Mouse (Mus musculus): Measurements from ENCODE around the gene Myom1. TPM values are rescaled to one million over a fixed set of nuclear protein-coding genes. Genes with fewer than 3 reads are reported as not detected.

The Myom1 gene
- polyA plus RNA-seq, 1 experiment from 2014 or later = 10.9 TPM

- H3K4me3 ChIP-seq = no peak overlapping the region
- no peaks in the 10 kb centered on the region for H3K9me3 ChIP-seq
- peaks cover 6% of the 10 kb centered on the region; the same call in 1 of the 2 replicates for H3K4me1 ChIP-seq
- WGBS = 74% methylated on average over 20 of the region's 20 CpGs
- H3K4me2 ChIP-seq = no peak overlapping the region
- H3K27me3 ChIP-seq = no peaks in the 10 kb centered on the region
- H3K9ac ChIP-seq = no peak overlapping the region
- ATAC-seq (ENCODE audit: borderline replicate concordance, extremely low read depth, low FRiP score, low TSS enrichment) = peak; percentile 53; the same call in 1 of the 2 replicates
- peaks cover 43% of the 10 kb centered on the region for H3K36me3 ChIP-seq
- H3K27ac ChIP-seq = no peak overlapping the region
These were observed 22.8 kb upstream of the Myom1 start for GRCm38 (mm10) chr17:70979345-70980223.

GRCm38 (mm10) chr17:70985501-70986354 lies 16.7 kb upstream of the Myom1 start:
- H3K9ac ChIP-seq = no peak overlapping the region
- WGBS = 75% methylated on average over 15 of the region's 15 CpGs
- no peak overlapping the region for H3K4me2 ChIP-seq
- no peaks in the 10 kb centered on the region for H3K9me3 ChIP-seq
- no peak for ATAC-seq (ENCODE audit: borderline replicate concordance, extremely low read depth, low FRiP score, low TSS enrichment)
- peaks cover 24% of the 10 kb centered on the region for H3K36me3 ChIP-seq
- peaks cover 28% of the 10 kb centered on the region for H3K4me1 ChIP-seq
- no peak overlapping the region for H3K27ac ChIP-seq
- H3K4me3 ChIP-seq = no peak overlapping the region
- no peaks in the 10 kb centered on the region for H3K27me3 ChIP-seq

- H3K36me3 ChIP-seq = peaks cover 22% of the 10 kb centered on the region
- no peak overlapping the region for H3K27ac ChIP-seq
- no peak overlapping the region for H3K4me2 ChIP-seq
- no peaks in the 10 kb centered on the region for H3K27me3 ChIP-seq
- H3K9ac ChIP-seq = no peak overlapping the region
- H3K4me3 ChIP-seq = no peak overlapping the region
- H3K4me1 ChIP-seq = peaks cover 32% of the 10 kb centered on the region
- 77% methylated on average over 6 of the region's 6 CpGs for WGBS
- H3K9me3 ChIP-seq = no peaks in the 10 kb centered on the region
- no peak for ATAC-seq (ENCODE audit: borderline replicate concordance, extremely low read depth, low FRiP score, low TSS enrichment)
These were observed 16.1 kb upstream of the Myom1 start for GRCm38 (mm10) chr17:70986355-70986740.

GRCm38 (mm10) chr17:70986831-70987660 lies 15.4 kb upstream of the Myom1 start:
- WGBS = 80% methylated on average over 15 of the region's 15 CpGs

GRCm38 (mm10) chr17:70988337-70988767 lies 14.1 kb upstream of the Myom1 start:
- H3K27me3 ChIP-seq = no peaks in the 10 kb centered on the region
- 0 out of 2 replicates have a peak overlapping the region, but pooled peaks have one; percentile 37 for H3K27ac ChIP-seq
- peaks cover 16% of the 10 kb centered on the region for H3K36me3 ChIP-seq
- WGBS = 64% methylated on average over 12 of the region's 12 CpGs
- no peak for ATAC-seq (ENCODE audit: borderline replicate concordance, extremely low read depth, low FRiP score, low TSS enrichment)
- peaks cover 51% of the 10 kb centered on the region for H3K4me1 ChIP-seq
- no peaks in the 10 kb centered on the region for H3K9me3 ChIP-seq
- H3K9ac ChIP-seq = no peak overlapping the region
- no peak overlapping the region for H3K4me3 ChIP-seq
- H3K4me2 ChIP-seq = peak overlapping the region; percentile 70

More at GRCm38 (mm10) chr17:70986831-70987660, 15.4 kb upstream of the Myom1 start:
- Histone ChIP-seq H3K4me3 (no peak overlapping the region), H3K4me1 (peaks cover 39% of the 10 kb centered on the region), H3K27ac (no peak overlapping the region), H3K36me3 (peaks cover 15% of the 10 kb centered on the region), H3K4me2 (no peak overlapping the region), H3K9me3 (no peaks in the 10 kb centered on the region), H3K9ac (no peak overlapping the region), H3K27me3 (no peaks in the 10 kb centered on the region)
- no peak for ATAC-seq (ENCODE audit: borderline replicate concordance, extremely low read depth, low FRiP score, low TSS enrichment)

- Histone ChIP-seq H3K27me3 (no peaks in the 10 kb centered on the region), H3K36me3 (peaks cover 15% of the 10 kb centered on the region), H3K4me1 (peaks cover 61% of the 10 kb centered on the region), H3K9me3 (no peaks in the 10 kb centered on the region), H3K9ac (peak overlapping the region; percentile 82; the same call in 1 of the 2 replicates), H3K27ac (peak overlapping the region; percentile 99), H3K4me2 (peak overlapping the region; percentile 70), H3K4me3 (peak overlapping the region; percentile 80)
- 27% methylated on average over 8 of the region's 8 CpGs for WGBS
- no peak for ATAC-seq (ENCODE audit: borderline replicate concordance, extremely low read depth, low FRiP score, low TSS enrichment)
These were observed 13.0 kb upstream of the Myom1 start for GRCm38 (mm10) chr17:70989430-70989829.

GRCm38 (mm10) chr17:70989991-70990390 lies 12.4 kb upstream of the Myom1 start:
- peak overlapping the region; percentile 82 for H3K9ac ChIP-seq
- no peaks in the 10 kb centered on the region for H3K9me3 ChIP-seq
- ATAC-seq (ENCODE audit: borderline replicate concordance, extremely low read depth, low FRiP score, low TSS enrichment) = peak; percentile 48; the same call in 1 of the 2 replicates
- H3K27ac ChIP-seq = peak overlapping the region; percentile 99
- peak overlapping the region; percentile 70 for H3K4me2 ChIP-seq
- H3K4me1 ChIP-seq = peaks cover 67% of the 10 kb centered on the region
- no peaks in the 10 kb centered on the region for H3K27me3 ChIP-seq
- H3K4me3 ChIP-seq = peak overlapping the region; percentile 80
- under 1% methylated on average over 24 of the region's 24 CpGs for WGBS
- H3K36me3 ChIP-seq = peaks cover 19% of the 10 kb centered on the region

- peak overlapping the region; percentile 99 for H3K27ac ChIP-seq
- ATAC-seq (ENCODE audit: borderline replicate concordance, extremely low read depth, low FRiP score, low TSS enrichment) = peak; percentile 90
- peaks cover 23% of the 10 kb centered on the region for H3K36me3 ChIP-seq
- no peaks in the 10 kb centered on the region for H3K9me3 ChIP-seq
- H3K4me3 ChIP-seq = peak overlapping the region; percentile 80
- WGBS = 1% methylated on average over 62 of the region's 70 CpGs
- peak overlapping the region; percentile 70 for H3K4me2 ChIP-seq
- H3K4me1 ChIP-seq = peaks cover 67% of the 10 kb centered on the region
- no peaks in the 10 kb centered on the region for H3K27me3 ChIP-seq
- peak overlapping the region; percentile 82 for H3K9ac ChIP-seq
These were observed 11.8 kb upstream of the Myom1 start for GRCm38 (mm10) chr17:70990403-70991303.

GRCm38 (mm10) chr17:70991706-70992625 lies 10.5 kb upstream of the Myom1 start:
- ATAC-seq (ENCODE audit: borderline replicate concordance, extremely low read depth, low FRiP score, low TSS enrichment) = peak; percentile 5; the same call in 1 of the 2 replicates
- Histone ChIP-seq H3K4me1 (peaks cover 65% of the 10 kb centered on the region), H3K36me3 (peaks cover 31% of the 10 kb centered on the region), H3K27me3 (no peaks in the 10 kb centered on the region), H3K9me3 (no peaks in the 10 kb centered on the region), H3K9ac (no peak overlapping the region), H3K27ac (peak overlapping the region; percentile 99), H3K4me2 (peak overlapping the region; percentile 70), H3K4me3 (no peak overlapping the region)
- 70% methylated on average over 16 of the region's 16 CpGs for WGBS

GRCm38 (mm10) chr17:70992662-70993061 lies 9.8 kb upstream of the Myom1 start:
- no peaks in the 10 kb centered on the region for H3K27me3 ChIP-seq
- no peak overlapping the region for H3K4me3 ChIP-seq
- ATAC-seq (ENCODE audit: borderline replicate concordance, extremely low read depth, low FRiP score, low TSS enrichment) = no peak
- H3K9me3 ChIP-seq = no peaks in the 10 kb centered on the region
- WGBS = 63% methylated on average over 9 of the region's 9 CpGs
- H3K27ac ChIP-seq = peak overlapping the region; percentile 99
- peaks cover 65% of the 10 kb centered on the region for H3K4me1 ChIP-seq
- no peak overlapping the region for H3K4me2 ChIP-seq
- H3K9ac ChIP-seq = no peak overlapping the region
- H3K36me3 ChIP-seq = peaks cover 31% of the 10 kb centered on the region
